Mouse (Mus musculus): ENCODE data around the gene Aqp9.

DNA sequence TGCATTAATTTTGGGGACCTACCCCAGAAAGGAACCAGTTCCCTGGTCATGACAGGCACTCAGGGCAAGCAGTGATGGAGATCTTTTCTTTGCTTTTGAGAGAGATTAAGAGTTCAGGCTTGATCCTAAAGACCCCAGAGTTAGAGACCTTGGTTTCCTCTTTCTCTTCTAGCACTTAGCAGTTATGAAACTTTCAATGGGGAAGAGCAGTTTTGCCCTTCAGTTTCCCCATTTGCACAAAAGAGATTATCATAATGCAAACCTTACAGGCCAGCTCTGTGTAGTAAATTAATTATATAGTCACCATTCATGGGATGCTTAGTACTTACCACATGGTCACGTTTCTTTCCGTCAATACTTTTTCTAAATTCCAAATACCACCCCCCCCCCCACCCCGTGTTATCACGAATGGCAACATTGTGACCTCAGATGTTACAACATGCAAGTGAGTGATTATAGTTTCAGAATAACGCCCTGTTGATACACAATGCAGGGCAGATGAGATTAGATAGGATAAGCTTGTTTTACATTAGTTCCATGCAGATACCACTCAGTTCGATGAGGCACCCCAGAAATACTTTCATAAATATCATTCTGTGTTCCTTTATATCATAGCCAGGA lies 10.9 kb upstream of the Aqp9 start:
- TF ChIP-seq CTCF (IDR thresholded peaks at IDR 0.05; ENCODE audit: insufficient read depth, low read depth, low read length) (no peak), POLR2A (IDR thresholded peaks at IDR 0.05; ENCODE audit: insufficient read depth, low read depth, low read length) (no peak)

Measured in olfactory bulb, adult 2 months (tissue).